ENCODE assay signal across 10 mouse cellular contexts in the genomic region with DNA sequence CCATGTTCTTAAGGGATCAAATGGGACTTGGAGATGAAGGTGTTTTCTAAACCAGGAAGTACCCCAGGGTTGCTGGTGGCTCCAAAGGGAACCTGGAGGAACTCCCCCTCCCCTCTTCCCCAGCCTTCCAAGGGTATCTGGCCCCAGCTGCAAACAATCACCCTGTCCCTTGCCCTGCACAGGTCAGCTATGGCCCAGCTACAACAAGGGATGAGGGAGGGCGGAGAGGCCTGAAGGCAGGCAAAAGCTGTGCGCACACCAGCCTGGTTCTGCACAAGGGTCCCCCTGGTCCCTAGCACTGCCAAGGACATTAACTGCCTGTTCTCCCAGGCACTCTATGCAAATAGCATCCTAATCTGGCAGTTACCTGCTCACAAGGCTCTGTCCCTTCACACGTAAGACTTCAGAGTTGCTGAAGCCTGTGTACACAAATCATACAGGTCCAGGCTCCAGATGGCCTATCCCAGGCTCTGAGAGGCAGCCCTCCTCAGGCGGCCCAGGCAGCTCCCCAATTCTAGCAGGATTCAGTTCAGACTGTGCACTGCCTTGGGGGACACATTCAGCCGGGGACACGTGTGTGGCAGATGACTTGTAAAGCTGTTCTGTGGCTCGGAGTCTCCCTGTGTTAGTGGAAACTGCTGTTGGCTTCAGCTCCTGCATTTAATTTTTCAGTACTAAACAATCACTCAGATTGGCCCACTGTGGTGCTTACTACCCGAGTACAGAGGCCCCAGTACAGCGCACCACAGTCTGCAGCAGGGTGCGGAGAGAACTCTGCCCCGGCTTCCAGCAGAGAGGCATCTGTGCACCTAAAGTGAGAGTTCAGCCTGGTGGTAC.
DNase-seq lines count a peak whose midpoint lies in the region; ATAC-seq lines count a peak whose summit lies in the region.
"Had no signal": no experiment of that assay in that cellular context is flagged by ENCODE, and none has a peak within 500 bp of the region (broad histone marks: within the 10 kb centered on the region; RNA-seq: fewer than 3 reads in every experiment).

No protein-coding gene starts in this region.

- ATAC-seq in kidney, embryonic 15.5 days (replicated peaks; ENCODE audit: low FRiP score) = no peak
- peak; percentile 36; the same call in 1 of the 2 replicates for ATAC-seq in forebrain, embryonic 15.5 days (replicated peaks)
- ATAC-seq in midbrain, embryonic 13.5 days = peak; percentile 38; the same call in 1 of the 2 replicates
- ATAC-seq: Patski had no signal

- no peaks in the 10 kb centered on the region for H3K9me3 ChIP-seq in kidney, embryonic 15.5 days (replicated peaks)
- no peaks in the 10 kb centered on the region for H3K9me3 ChIP-seq in forebrain, embryonic 15.5 days
- H3K9me3 ChIP-seq in midbrain, embryonic 13.5 days = no peaks in the 10 kb centered on the region

- H3K4me3 ChIP-seq in kidney, embryonic 15.5 days (replicated peaks) = no peak overlapping the region
- no peak overlapping the region for H3K4me3 ChIP-seq in forebrain, embryonic 15.5 days
- H3K4me3 ChIP-seq in midbrain, embryonic 13.5 days (replicated peaks) = no peak overlapping the region

- WGBS in kidney, embryonic 15.5 days = 67% methylated on average over 11 of the region's 11 CpGs
- 60% methylated on average over 11 of the region's 11 CpGs for WGBS in forebrain, embryonic 15.5 days
- WGBS in midbrain, embryonic 13.5 days = 68% methylated on average over 11 of the region's 11 CpGs

- H3K27me3 ChIP-seq in kidney, embryonic 15.5 days = no peaks in the 10 kb centered on the region
- no peaks in the 10 kb centered on the region for H3K27me3 ChIP-seq in forebrain, embryonic 15.5 days
- H3K27me3 ChIP-seq in midbrain, embryonic 13.5 days = no peaks in the 10 kb centered on the region
- H3K27me3 ChIP-seq: Patski had no signal

- no peak overlapping the region for H3K4me2 ChIP-seq in kidney, embryonic 15.5 days
- H3K4me2 ChIP-seq in forebrain, embryonic 15.5 days (replicated peaks) = no peak overlapping the region
- H3K4me2 ChIP-seq in midbrain, embryonic 13.5 days (replicated peaks) = no peak overlapping the region

- 0 out of 2 replicates have a peak overlapping the region, but pooled peaks have one; percentile 6 for H3K27ac ChIP-seq in kidney, embryonic 15.5 days
- H3K27ac ChIP-seq in forebrain, embryonic 15.5 days (replicated peaks) = peak overlapping the region; percentile 33; the same call in 1 of the 2 replicates
- no peak overlapping the region for H3K27ac ChIP-seq in midbrain, embryonic 13.5 days

- DNase-seq in cerebellum, adult 18-20 months = peak; percentile 66 to 70
- no peak for DNase-seq in cerebellum, adult 8-10 months
- no peak for DNase-seq in kidney, adult 11 months
- DNase-seq in right cerebral cortex, postnatal 4 days = no peak
- DNase-seq in natural killer cell, adult 2 months (ENCODE audit: low spot score in 2 of 2) = no peak
- DNase-seq: retina, postnatal 1 day had no signal

- H3K36me3 ChIP-seq in kidney, embryonic 15.5 days = no peaks in the 10 kb centered on the region
- H3K36me3 ChIP-seq in forebrain, embryonic 15.5 days = no peaks in the 10 kb centered on the region
- H3K36me3 ChIP-seq in midbrain, embryonic 13.5 days = no peaks in the 10 kb centered on the region

- no peak overlapping the region for H3K9ac ChIP-seq in kidney, embryonic 15.5 days
- H3K9ac ChIP-seq in forebrain, embryonic 15.5 days (replicated peaks) = no peak overlapping the region
- H3K9ac ChIP-seq in midbrain, embryonic 13.5 days (replicated peaks) = no peak overlapping the region

- peaks cover 57% of the 10 kb centered on the region for H3K4me1 ChIP-seq in kidney, embryonic 15.5 days
- H3K4me1 ChIP-seq in forebrain, embryonic 15.5 days = peaks cover 19% of the 10 kb centered on the region
- H3K4me1 ChIP-seq in midbrain, embryonic 13.5 days (replicated peaks) = peaks cover 40% of the 10 kb centered on the region

Comparison
In these comparisons a context has a peak if more than half of its experiments do, and no peak if none do; other contexts are left out.
1. DNase-seq: peak in cerebellum, adult 18-20 months (2 of 2); none in cerebellum, adult 8-10 months (single experiment), kidney, adult 11 months (single experiment), right cerebral cortex, postnatal 4 days (single experiment) and natural killer cell, adult 2 months (0 of 2).